Mouse (Mus musculus) liver, embryonic 15.5 days (tissue): ENCODE results near the gene Iars. TPM values are rescaled to one million over a fixed set of nuclear protein-coding genes. Genes with fewer than 3 reads are reported as not detected.

ENCODE experiments used
- ATAC-seq: fragments of 200-750 bp; cut with Nextera tagmentation; 2 replicates; pipeline ENCODE4 v1.8.0; 2017; ENCODE audit warnings: moderate number of reproducible peaks, mild to moderate bottlenecking, moderate library complexity; ENCODE audit not compliant: insufficient read depth
- H3K27ac ChIP-seq: fragments of 300-500 bp; sonication (generic); replicated peaks from 2 replicates; pipeline ENCODE4 v1.5.1; 2015; ENCODE audit warnings: mild to moderate bottlenecking, inconsistent platforms
- H3K27me3 ChIP-seq: fragments of 300-500 bp; sonication (generic); 2 replicates; pipeline ENCODE4 v1.6.1; 2015; ENCODE audit warnings: mild to moderate bottlenecking, inconsistent platforms
- H3K36me3 ChIP-seq: fragments of 300-500 bp; sonication (generic); replicated peaks from 2 replicates; pipeline ENCODE4 v1.6.1; 2015; ENCODE audit warnings: moderate library complexity, mild to moderate bottlenecking, inconsistent platforms
- H3K4me1 ChIP-seq: fragments of 300-500 bp; sonication (generic); replicated peaks from 2 replicates; pipeline ENCODE4 v1.6.1; 2015; ENCODE audit warnings: inconsistent platforms
- H3K4me2 ChIP-seq: fragments of 300-500 bp; sonication (generic); 2 replicates; pipeline ENCODE4 v1.6.1; 2015; ENCODE audit warnings: moderate library complexity, mild to moderate bottlenecking, inconsistent platforms
- H3K4me3 ChIP-seq: fragments of 300-500 bp; sonication (generic); replicated peaks from 2 replicates; pipeline ENCODE4 v1.5.1; 2015; ENCODE audit warnings: mild to moderate bottlenecking, inconsistent platforms
- H3K9ac ChIP-seq: fragments of 300-500 bp; sonication (generic); 2 replicates; pipeline ENCODE4 v1.6.1; 2015; ENCODE audit warnings: moderate library complexity, mild to moderate bottlenecking, inconsistent platforms
- H3K9me3 ChIP-seq: fragments of 300-500 bp; sonication (generic); replicated peaks from 2 replicates; pipeline ENCODE4 v1.6.1; 2016; ENCODE audit warnings: inconsistent platforms
- WGBS: fragments of 180-500 bp; shearing (Covaris S2); methylation state at CpG from one replicate; pipeline ENCODE4 v1.1.7; 2015; ENCODE audit warnings: mixed read lengths; ENCODE audit not compliant: insufficient replicate concordance; 5-methylcytosine and 5-hydroxymethylcytosine counted together
- polyA plus RNA-seq: library from polyadenylated mRNA; unstranded; fragments of >200 nt; fragmentation: Nextera tagmentation; extraction: Ambion mirVana; gene quantifications from 2 replicates; pipeline ENCODE4 v1.2.1, GENCODE M21; 2015

The Iars gene
- 46.3 and 49.2 TPM in 2 replicates for polyA plus RNA-seq

DNA sequence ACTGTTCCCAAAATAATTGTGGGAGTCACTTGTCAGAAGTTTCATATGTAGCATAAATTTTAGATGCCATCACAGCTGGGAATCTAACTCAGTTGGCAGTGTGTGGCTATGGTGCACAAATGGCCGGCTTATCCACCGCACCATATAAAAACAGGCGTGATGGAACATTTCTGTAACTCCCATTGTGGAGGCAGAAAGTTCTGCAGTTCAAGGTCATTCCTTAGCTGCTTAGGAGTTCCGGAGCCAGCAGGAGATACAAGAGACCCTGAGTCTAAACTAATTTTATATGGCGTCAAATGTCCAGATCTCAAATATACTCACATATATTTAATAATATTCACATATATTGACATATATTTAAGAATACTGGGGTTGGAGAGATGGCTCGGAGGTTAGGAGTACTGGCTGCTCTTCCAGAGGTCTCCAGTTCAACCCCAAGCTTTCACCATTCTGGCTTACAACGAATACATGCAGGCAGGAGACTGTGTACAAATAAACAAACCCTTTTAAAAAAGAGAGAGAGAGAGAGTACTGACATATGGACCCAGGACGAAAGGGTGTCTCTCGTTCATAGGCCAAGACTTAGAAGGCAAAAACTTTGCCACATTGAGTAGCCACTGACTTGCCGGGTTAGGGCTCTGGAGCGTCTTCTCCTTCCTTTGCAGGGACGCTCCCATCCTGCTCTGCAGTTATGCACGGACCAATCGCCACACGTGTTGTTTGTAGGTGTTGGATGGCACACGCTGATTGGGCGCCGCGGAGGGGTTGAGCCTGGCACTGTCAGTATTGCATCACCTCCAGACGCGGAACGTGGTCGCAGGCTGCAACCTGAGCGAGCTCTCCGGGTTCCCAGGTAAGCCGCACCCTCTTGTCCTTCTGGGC lies at the start of gene Iars:
Gene Iars, plus strand, starts transcription at position 750 of the 882 bp plus-strand sequence.
- Histone ChIP-seq H3K9me3 (no peaks in the 10 kb centered on the region), H3K4me2 (peak within 1 kb of the TSS; percentile 73), H3K36me3 (peaks cover 28% of the 10 kb centered on the region), H3K9ac (peak within 1 kb of the TSS; percentile 85), H3K27ac (peak within 1 kb of the TSS; percentile 91), H3K4me3 (peak within 1 kb of the TSS; percentile 84), H3K27me3 (no peaks in the 10 kb centered on the region), H3K4me1 (peaks cover 32% of the 10 kb centered on the region)
- peak; percentile 100 for ATAC-seq
- WGBS = 5% methylated on average over 26 of the region's 26 CpGs

DNA sequence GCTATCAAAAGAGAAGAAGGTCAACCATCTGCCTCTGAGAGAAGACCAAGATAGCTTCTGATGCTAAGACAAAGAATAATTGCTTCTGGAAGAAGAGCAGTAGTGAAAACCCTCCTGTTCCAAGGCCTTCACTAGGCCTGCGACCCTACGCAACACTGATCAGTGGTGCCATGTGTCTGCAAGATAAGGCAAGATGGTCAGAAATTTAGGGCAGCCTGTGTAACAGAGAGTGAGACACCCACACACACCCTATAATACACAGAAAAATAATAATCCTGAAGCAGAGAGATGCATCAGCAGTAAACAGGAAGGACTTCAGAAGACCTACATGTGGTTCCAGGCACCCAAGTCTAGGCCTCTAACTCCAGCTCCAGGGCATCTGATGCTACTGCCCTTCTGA lies 41.9 kb upstream of the Iars start:
- H3K27ac ChIP-seq = peak overlapping the region; percentile 55
- no peak overlapping the region; the same call in 1 of the 2 replicates for H3K4me2 ChIP-seq
- H3K4me3 ChIP-seq = no peak overlapping the region
- H3K36me3 ChIP-seq = peaks cover 34% of the 10 kb centered on the region
- 20% methylated on average over 2 of the region's 2 CpGs for WGBS
- peaks cover 12% of the 10 kb centered on the region for H3K4me1 ChIP-seq
- peak; percentile 91 for ATAC-seq
- no peaks in the 10 kb centered on the region for H3K27me3 ChIP-seq
- no peaks in the 10 kb centered on the region for H3K9me3 ChIP-seq
- H3K9ac ChIP-seq = no peak overlapping the region

DNA sequence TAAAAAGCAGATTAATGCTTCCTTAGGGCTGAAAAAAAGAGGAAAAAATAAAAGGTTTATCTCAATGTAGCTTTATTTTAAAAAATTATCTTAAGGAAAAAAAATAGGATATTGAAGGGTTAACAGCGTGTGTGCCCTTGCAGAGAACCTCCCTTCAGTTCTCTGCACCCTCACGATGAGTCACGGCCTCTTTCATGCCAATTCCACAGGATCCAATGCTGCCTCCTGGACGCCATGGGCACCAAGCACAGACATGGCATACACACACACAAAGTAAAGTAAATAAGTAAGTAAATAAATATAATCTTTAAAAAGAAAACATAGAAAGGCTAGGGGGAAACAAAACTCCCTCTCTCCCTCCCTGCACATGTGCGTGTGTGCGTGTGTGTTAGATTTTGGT lies 39.2 kb upstream of the Iars start:
- Histone ChIP-seq H3K27ac (no peak overlapping the region), H3K4me2 (no peak overlapping the region), H3K4me1 (peaks cover 12% of the 10 kb centered on the region), H3K27me3 (no peaks in the 10 kb centered on the region), H3K4me3 (no peak overlapping the region), H3K36me3 (peaks cover 34% of the 10 kb centered on the region), H3K9me3 (no peaks in the 10 kb centered on the region), H3K9ac (no peak overlapping the region)
- no peak for ATAC-seq
- 85% methylated on average over 6 of the region's 6 CpGs for WGBS

DNA sequence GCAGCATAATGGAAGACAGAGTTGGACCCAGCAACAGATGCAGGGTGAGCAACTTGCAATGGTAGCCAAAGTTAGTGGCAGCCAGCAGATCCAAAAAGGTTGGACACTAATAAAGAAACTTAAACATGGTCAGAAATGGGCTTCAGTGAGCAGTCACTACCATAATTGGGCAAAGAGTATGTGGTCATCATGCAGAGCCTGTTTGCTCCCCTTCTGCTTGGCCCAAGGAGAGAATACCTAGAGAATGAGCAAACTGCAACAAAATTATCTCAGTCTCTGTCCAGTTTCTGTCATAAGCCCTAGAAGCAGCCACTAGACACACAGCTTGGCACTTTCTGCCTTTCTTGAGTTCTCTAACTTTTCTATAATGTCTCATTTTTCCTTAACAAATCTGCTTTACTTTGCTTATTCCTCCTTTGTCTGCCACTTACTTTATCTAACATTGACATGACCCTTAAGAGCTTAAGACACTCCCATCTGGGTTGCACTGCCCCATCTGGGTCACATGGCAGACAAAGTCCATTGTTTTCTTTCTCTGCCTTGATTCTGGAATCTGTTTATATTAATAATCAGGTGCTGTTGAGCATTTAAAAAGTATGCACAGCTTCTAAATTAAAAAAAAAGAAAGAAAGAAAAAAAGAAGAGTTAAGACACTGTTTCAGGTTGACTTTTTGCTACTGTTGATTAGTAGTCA lies 38.1 kb upstream of the Iars start:
- Histone ChIP-seq H3K36me3 (peaks cover 33% of the 10 kb centered on the region), H3K9me3 (no peaks in the 10 kb centered on the region), H3K4me1 (peaks cover 12% of the 10 kb centered on the region), H3K9ac (no peak overlapping the region), H3K27ac (no peak overlapping the region), H3K4me2 (no peak overlapping the region), H3K4me3 (no peak overlapping the region), H3K27me3 (no peaks in the 10 kb centered on the region)
- no peak for ATAC-seq

DNA sequence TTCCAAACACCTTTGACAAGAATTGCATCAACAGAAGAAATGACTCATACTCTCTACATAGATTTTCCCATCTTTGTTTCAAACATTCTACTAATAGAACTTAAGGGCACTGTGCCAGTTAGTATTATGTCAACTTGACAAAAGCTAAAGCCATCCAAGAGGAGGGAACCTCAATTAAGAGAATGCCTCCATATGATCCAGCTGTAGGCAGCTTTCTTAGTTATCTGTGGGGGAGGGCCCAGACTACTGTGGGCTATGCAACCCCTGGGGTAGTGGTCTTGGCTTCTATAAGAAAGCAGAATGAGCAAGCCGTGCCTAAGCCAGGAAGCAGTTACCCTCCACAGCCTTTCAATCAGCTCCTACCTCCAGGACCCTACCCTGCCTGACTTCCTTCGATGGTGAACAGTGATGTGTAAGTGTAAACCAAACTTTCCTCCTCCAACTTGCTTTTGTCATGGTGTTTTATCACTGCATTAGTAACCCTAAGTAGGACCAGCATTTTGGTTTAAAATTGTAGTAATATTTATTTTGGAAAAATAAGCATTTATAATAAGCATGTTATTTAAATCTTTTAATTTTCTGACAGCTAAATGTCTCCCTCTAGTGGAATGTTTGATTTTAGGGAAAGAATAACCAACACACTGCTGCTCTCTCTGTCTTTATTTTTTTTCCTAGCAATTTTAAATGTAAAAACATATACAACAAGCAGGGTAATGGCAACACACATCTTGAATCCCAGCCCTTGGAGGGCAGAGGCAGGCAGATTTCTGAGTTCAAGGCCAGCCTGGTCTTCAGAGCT lies 37.0 kb upstream of the Iars start:
- Histone ChIP-seq H3K36me3 (peaks cover 31% of the 10 kb centered on the region), H3K4me3 (no peak overlapping the region), H3K9me3 (no peaks in the 10 kb centered on the region), H3K27me3 (no peaks in the 10 kb centered on the region), H3K27ac (no peak overlapping the region), H3K9ac (no peak overlapping the region), H3K4me2 (no peak overlapping the region), H3K4me1 (peaks cover 6% of the 10 kb centered on the region)
- WGBS = 58% methylated on average over 2 of the region's 2 CpGs
- no peak for ATAC-seq

DNA sequence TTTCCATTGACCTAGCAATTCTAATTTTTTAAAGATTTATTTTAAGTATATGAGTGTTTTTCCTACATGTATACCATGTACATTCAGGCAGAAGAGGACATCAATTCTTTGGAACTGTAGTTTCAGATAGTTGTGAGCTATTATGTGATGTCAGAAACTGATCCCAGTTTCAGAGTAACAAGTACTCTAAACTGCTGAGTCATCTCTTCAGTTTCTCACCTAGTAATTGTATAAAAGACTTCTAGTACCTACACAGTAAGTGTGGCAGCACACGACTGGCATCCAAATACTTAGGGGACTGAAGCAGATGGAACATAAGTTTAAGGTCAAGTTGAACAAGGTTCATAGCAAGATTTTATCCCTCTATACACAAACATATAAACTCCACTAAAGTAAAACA lies 35.9 kb upstream of the Iars start:
- no peak overlapping the region for H3K4me2 ChIP-seq
- no peaks in the 10 kb centered on the region for H3K9me3 ChIP-seq
- H3K4me3 ChIP-seq = no peak overlapping the region
- 58% methylated on average over 1 of the region's 1 CpGs for WGBS
- 0 out of 2 replicates have a peak, but pooled peaks cover 5% of the 10 kb centered on the region for H3K4me1 ChIP-seq
- ATAC-seq = no peak
- H3K27me3 ChIP-seq = no peaks in the 10 kb centered on the region
- H3K9ac ChIP-seq = no peak overlapping the region
- no peak overlapping the region for H3K27ac ChIP-seq
- peaks cover 30% of the 10 kb centered on the region for H3K36me3 ChIP-seq

DNA sequence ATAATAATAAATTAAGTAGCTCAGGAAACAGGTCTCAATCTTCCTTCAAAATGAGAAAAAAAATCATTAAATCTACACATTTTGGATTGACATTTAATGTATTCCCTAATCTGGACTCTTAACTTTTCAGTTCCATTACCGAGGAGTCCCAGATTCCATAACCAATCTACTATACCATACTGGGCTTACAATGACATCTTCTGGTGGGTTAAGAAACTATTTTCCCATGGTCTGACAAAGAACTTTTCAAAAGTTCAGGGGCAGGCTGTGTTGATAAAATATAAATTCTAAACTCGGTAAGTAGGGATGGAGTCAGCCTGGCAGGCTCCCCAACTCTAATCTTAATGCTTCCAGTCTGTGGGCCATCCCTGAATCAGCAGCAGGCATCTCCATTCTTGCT lies 30.8 kb upstream of the Iars start:
- Histone ChIP-seq H3K9ac (0 out of 2 replicates have a peak overlapping the region, but pooled peaks have one; percentile 10), H3K4me2 (peak overlapping the region; percentile 78), H3K4me3 (peak overlapping the region; percentile 89), H3K27ac (no peak overlapping the region), H3K36me3 (peaks cover 14% of the 10 kb centered on the region; the same call in 1 of the 2 replicates), H3K4me1 (peaks cover 20% of the 10 kb centered on the region), H3K27me3 (no peaks in the 10 kb centered on the region), H3K9me3 (no peaks in the 10 kb centered on the region)
- 34% methylated on average over 2 of the region's 2 CpGs for WGBS
- ATAC-seq = no peak

DNA sequence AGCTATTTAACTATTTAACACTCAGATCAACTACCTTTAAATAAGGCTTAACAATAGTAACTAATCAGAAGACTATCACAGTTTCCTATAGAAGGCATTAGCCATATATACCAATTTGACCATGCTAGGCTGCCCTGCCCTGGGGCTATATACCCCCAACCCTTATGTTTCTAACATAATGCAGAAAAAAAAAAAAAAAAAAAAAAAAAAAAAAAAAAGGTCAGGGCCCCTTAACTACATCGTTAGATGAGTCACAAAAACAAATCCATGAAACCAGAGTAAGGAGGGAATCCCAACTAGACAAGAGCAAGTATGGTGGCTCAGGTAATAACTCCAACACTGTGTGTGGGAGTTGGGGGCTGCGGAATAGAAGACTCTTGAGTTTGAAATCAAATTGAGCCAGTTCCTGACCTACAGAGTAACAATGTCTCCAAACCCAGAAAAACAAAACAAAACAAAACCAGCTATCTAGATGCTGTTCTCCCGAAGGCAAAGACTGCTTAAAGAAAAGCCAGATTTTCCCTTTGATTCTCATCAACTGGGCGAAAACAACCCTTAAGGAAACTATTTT lies 30.0 kb upstream of the Iars start:
- peaks cover 20% of the 10 kb centered on the region for H3K4me1 ChIP-seq
- H3K36me3 ChIP-seq = peaks cover 14% of the 10 kb centered on the region; the same call in 1 of the 2 replicates
- peak overlapping the region; percentile 80 for H3K27ac ChIP-seq
- H3K27me3 ChIP-seq = no peaks in the 10 kb centered on the region
- under 1% methylated on average over 4 of the region's 4 CpGs for WGBS
- H3K9me3 ChIP-seq = no peaks in the 10 kb centered on the region
- ATAC-seq = no peak
- peak overlapping the region; percentile 89 for H3K4me3 ChIP-seq
- H3K9ac ChIP-seq = peak overlapping the region; percentile 85
- H3K4me2 ChIP-seq = peak overlapping the region; percentile 78

DNA sequence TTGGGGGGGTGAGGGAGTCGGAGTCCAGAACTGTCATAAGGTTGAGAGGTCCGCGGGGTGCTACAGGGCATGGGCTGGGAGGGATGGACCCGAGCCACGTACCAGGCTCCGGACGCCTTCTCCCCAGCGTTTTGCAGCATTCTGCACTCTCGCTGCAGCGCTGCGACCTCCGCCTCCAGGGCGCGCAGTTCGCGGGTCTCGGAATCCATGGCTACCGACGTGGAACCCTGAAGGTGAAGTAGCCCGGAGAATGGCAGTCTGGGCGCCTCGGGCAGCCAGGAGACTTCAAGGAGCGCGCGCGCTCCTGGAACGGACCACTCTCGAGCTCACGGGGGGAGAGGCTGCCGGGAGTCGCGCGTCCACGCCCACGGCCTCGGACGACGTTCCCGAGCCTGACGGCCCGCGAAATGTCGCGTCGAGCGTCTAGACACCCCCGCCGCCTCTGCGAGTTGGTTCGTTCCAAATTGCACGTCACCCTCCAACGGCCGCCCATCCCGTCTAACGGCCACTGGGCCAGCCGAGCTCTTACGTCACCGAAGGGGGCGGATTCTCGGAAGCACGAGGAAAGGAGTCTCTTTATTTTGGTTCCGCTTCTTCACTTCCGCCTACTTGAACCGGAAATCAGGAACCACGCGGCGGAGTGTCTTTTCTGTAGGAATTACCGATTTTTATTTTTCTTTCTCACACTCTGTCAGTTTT lies 29.3 kb upstream of the Iars start, which contains the start of the genes Cenpp and Nol8:
Gene Cenpp, minus strand, starts transcription at position 305 of the 699 bp plus-strand sequence.
Gene Nol8, plus strand, starts transcription at position 598 of the 699 bp plus-strand sequence.
- H3K36me3 ChIP-seq = peaks cover 15% of the 10 kb centered on the region; the same call in 1 of the 2 replicates
- peak; percentile 97 for ATAC-seq

DNA sequence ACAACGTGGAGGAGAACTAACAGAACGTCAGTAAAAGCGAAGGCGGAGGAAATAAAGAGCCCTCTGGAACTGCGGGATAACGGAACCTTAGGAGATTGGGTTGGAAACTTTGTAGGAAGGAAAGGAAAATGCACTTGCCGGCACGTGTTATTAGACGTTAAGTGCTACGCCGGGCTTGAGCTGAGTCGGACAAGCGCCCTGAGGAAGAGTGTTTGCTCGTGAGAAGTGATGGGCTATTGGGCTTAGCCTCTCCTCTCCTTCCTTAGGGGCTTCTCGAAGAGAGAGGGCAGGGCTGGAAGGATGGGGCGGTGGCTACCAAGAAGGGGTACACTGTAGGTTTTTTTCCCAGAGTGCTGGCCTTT lies 28.7 kb upstream of the Iars start:
- Histone ChIP-seq H3K9ac (peak overlapping the region; percentile 59), H3K27me3 (no peaks in the 10 kb centered on the region), H3K4me2 (peak overlapping the region; percentile 92), H3K4me1 (peaks cover 20% of the 10 kb centered on the region), H3K9me3 (no peaks in the 10 kb centered on the region), H3K36me3 (peaks cover 12% of the 10 kb centered on the region; the same call in 1 of the 2 replicates), H3K4me3 (peak overlapping the region; percentile 89), H3K27ac (peak overlapping the region; percentile 66)
- ATAC-seq = peak; percentile 65
- WGBS = 0% methylated on average over 16 of the region's 16 CpGs

More for the DNA sequence above, 29.3 kb upstream of the Iars start, which contains the start of the genes Cenpp and Nol8:
- Histone ChIP-seq H3K27ac (peak within 1 kb of the TSS; percentile 80), H3K27me3 (no peaks in the 10 kb centered on the region), H3K9ac (peak within 1 kb of the TSS; percentile 85), H3K4me1 (peaks cover 20% of the 10 kb centered on the region), H3K9me3 (no peaks in the 10 kb centered on the region), H3K4me3 (peak within 1 kb of the TSS; percentile 89), H3K4me2 (peak within 1 kb of the TSS; percentile 92)
- under 1% methylated on average over 68 of the region's 68 CpGs for WGBS
